Mouse (Mus musculus): ENCODE data around the gene Dock1. TPM values are rescaled to one million over a fixed set of nuclear protein-coding genes. Genes with fewer than 3 reads are reported as not detected.

The Dock1 gene
- polyA plus RNA-seq, 1 experiment, result not detected

DNA sequence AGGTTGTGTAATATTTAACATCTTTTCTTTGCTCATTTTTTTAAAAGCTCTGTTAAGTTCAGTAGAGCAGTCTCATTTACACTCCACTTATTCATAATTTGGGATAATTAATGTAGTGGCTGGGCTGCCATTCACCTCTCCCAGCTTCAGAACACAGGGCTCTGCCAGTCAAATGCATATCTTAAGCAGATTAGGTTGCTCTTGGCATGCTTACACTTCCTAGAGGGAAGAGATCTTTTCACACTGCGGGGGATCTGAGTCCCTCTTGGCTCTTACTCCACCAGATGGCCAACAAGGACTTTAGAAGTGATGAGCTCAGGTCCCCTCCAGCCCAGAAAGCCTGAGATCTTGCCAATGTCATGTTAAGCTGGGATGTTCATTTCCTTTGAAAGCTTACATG, 150.8 kb downstream of the Dock1 start:
- Histone ChIP-seq H3K4me3 (ENCODE audit: insufficient read depth, low read depth, low read length) (no peak overlapping the region), H3K27ac (ENCODE audit: insufficient read depth, low read depth, low read length) (no peak overlapping the region), H3K4me1 (ENCODE audit: control insufficient read depth, insufficient read depth, low read length) (no peaks in the 10 kb centered on the region)
- 47% methylated on average over 1 of the region's 1 CpGs for WGBS
- TF ChIP-seq CTCF (IDR thresholded peaks at IDR 0.05; ENCODE audit: insufficient read depth, low read depth, low read length) (no peak), POLR2A (IDR thresholded peaks at IDR 0.05; ENCODE audit: insufficient read depth, low read depth, low read length) (no peak)

DNA sequence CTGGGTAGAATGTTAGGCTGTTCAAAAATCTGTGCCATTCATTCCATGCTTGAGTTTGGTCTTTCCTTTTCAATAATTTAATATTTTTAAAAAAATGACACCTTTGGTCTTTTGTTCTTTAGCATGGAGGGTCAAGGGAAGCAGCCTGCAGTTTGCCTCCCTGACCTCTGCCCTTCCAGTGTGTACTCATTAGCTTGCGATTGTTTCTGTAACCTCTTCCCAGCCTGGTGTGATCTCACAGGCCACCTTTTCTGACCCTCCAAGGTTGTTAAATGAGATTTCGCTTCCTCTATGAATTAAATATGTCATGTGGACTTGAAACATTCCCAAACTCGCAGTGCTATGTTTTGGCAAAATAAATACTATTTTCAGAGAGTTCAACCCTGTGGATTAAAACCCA, 151.6 kb downstream of the Dock1 start:
- TF ChIP-seq CTCF (IDR thresholded peaks at IDR 0.05; ENCODE audit: insufficient read depth, low read depth, low read length) (no peak), POLR2A (IDR thresholded peaks at IDR 0.05; ENCODE audit: insufficient read depth, low read depth, low read length) (no peak)
- Histone ChIP-seq H3K4me1 (ENCODE audit: control insufficient read depth, insufficient read depth, low read length) (no peaks in the 10 kb centered on the region), H3K27ac (ENCODE audit: insufficient read depth, low read depth, low read length) (no peak overlapping the region), H3K4me3 (ENCODE audit: insufficient read depth, low read depth, low read length) (no peak overlapping the region)
- WGBS, result 94% methylated on average over 3 of the region's 3 CpGs

DNA sequence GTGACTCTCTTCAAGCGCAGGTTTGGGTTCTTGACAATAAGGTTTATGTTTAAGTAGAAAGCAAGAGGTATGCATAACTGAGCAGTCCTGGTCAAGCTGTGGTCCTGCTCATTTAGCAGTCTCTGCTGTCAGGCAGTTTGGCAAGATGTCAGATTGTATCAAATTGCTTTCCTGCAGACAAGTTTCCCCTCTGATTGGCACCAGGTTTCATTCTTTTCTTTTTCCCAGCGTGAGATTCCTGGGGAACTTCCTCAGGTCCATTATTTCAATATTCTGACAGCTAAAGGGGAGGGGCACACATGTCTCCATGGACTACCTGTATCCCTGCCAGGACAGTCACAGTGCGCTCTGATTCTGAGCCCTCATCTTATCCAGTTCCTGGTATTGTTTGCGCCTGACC, 153.4 kb downstream of the Dock1 start:
- H3K27ac ChIP-seq (ENCODE audit: insufficient read depth, low read depth, low read length), result no peak overlapping the region
- WGBS, result 79% methylated on average over 4 of the region's 4 CpGs
- no peak overlapping the region for H3K4me3 ChIP-seq (ENCODE audit: insufficient read depth, low read depth, low read length)
- no peaks in the 10 kb centered on the region for H3K4me1 ChIP-seq (ENCODE audit: control insufficient read depth, insufficient read depth, low read length)
- TF ChIP-seq CTCF (IDR thresholded peaks at IDR 0.05; ENCODE audit: insufficient read depth, low read depth, low read length), result no peak

DNA sequence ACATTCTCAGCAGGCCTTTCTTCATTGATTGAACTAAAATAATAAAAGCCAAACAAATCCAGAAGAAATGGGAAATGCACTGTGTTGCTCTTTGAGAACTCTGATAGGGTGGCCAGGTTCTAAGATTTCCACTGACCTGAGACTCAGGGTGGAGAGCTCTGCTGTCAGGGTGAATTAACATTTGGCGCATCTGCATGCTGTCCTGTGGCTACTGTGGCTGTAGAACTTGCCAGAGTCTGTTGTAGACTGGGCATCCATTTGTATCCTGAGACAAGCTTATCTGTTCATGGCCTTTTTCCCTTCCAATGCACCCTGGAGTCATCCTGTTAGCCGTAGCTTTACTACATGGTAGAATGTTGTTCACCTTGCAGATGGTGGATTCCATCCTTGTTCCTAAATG, 169.6 kb downstream of the Dock1 start:
- TF ChIP-seq POLR2A (IDR thresholded peaks at IDR 0.05; ENCODE audit: insufficient read depth, low read depth, low read length) (no peak), CTCF (IDR thresholded peaks at IDR 0.05; ENCODE audit: insufficient read depth, low read depth, low read length) (no peak)
- Histone ChIP-seq H3K4me3 (ENCODE audit: insufficient read depth, low read depth, low read length) (no peak overlapping the region), H3K27ac (ENCODE audit: insufficient read depth, low read depth, low read length) (no peak overlapping the region), H3K4me1 (ENCODE audit: control insufficient read depth, insufficient read depth, low read length) (no peaks in the 10 kb centered on the region)
- WGBS, result 97% methylated on average over 2 of the region's 2 CpGs

GRCm38 (mm10) chr7:134842751-134843150, 172.3 kb downstream of the Dock1 start:
- Histone ChIP-seq H3K4me1 (ENCODE audit: control insufficient read depth, insufficient read depth, low read length) (no peaks in the 10 kb centered on the region), H3K27ac (ENCODE audit: insufficient read depth, low read depth, low read length) (no peak overlapping the region), H3K4me3 (ENCODE audit: insufficient read depth, low read depth, low read length) (no peak overlapping the region)
- 86% methylated on average over 4 of the region's 4 CpGs for WGBS
- TF ChIP-seq CTCF (IDR thresholded peaks at IDR 0.05; ENCODE audit: insufficient read depth, low read depth, low read length) (no peak), POLR2A (IDR thresholded peaks at IDR 0.05; ENCODE audit: insufficient read depth, low read depth, low read length) (no peak)

DNA sequence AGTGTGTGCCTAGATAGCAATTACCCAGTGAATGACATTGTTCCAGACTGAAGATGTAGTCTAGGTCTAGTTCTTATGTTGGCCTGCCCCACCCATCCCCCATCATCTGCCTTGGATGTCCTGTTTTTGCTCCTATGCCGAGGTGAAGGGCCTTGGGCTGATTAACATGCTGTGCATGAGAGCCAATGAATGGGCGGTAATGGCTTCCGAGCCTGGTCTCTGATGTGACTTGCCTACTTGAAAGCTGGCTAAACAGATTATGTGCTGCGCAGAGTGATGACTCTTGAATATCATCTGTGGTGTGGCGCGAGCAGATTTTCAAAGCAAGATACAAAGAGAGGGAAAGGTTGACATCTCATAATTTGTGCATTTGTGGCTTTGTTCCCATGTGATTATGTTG, 191.5 kb downstream of the Dock1 start:
- no peak overlapping the region for H3K4me3 ChIP-seq (ENCODE audit: insufficient read depth, low read depth, low read length)
- 72% methylated on average over 6 of the region's 6 CpGs for whole genome bisulfite sequencing
- no peak for TF ChIP-seq CTCF (IDR thresholded peaks at IDR 0.05; ENCODE audit: insufficient read depth, low read depth, low read length)
- TF ChIP-seq POLR2A (IDR thresholded peaks at IDR 0.05; ENCODE audit: insufficient read depth, low read depth, low read length), result no peak
- H3K27ac ChIP-seq (ENCODE audit: insufficient read depth, low read depth, low read length), result no peak overlapping the region
- peaks cover 5% of the 10 kb centered on the region; the same call in 1 of the 2 replicates for H3K4me1 ChIP-seq (ENCODE audit: control insufficient read depth, insufficient read depth, low read length)

GRCm38 (mm10) chr7:134864175-134864574, 193.7 kb downstream of the Dock1 start:
- Histone ChIP-seq H3K27ac (ENCODE audit: insufficient read depth, low read depth, low read length) (no peak overlapping the region), H3K4me3 (ENCODE audit: insufficient read depth, low read depth, low read length) (no peak overlapping the region), H3K4me1 (ENCODE audit: control insufficient read depth, insufficient read depth, low read length) (peaks cover 5% of the 10 kb centered on the region; the same call in 1 of the 2 replicates)
- no peak for TF ChIP-seq CTCF (IDR thresholded peaks at IDR 0.05; ENCODE audit: insufficient read depth, low read depth, low read length)
- no peak for TF ChIP-seq POLR2A (IDR thresholded peaks at IDR 0.05; ENCODE audit: insufficient read depth, low read depth, low read length)
- WGBS, result 58% methylated on average over 2 of the region's 2 CpGs

DNA sequence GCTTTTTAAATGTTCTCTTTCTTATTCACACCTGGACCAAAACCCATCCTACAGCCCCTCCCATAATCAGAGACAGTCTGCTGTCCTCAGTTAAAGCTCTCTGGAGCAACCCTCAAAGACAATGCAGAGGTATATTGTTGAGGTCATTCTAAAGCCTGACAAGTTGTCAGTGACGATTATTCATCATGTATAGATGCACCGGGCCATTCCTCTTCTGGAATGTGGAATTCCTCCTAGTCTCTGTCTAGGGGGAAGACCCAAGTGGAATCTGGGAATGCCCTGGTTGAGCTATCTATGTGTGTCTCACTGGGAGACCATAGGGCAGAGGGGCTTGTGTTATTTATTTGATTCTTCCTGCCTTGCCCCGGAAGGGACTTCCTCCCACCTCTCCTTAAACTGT, 202.1 kb downstream of the Dock1 start:
- H3K27ac ChIP-seq (ENCODE audit: insufficient read depth, low read depth, low read length), result no peak overlapping the region
- TF ChIP-seq POLR2A (IDR thresholded peaks at IDR 0.05; ENCODE audit: insufficient read depth, low read depth, low read length) (no peak), CTCF (IDR thresholded peaks at IDR 0.05; ENCODE audit: insufficient read depth, low read depth, low read length) (no peak)
- 88% methylated on average over 3 of the region's 3 CpGs for WGBS
- no peak overlapping the region for H3K4me3 ChIP-seq (ENCODE audit: insufficient read depth, low read depth, low read length)
- H3K4me1 ChIP-seq (ENCODE audit: control insufficient read depth, insufficient read depth, low read length), result no peaks in the 10 kb centered on the region

GRCm38 (mm10) chr7:134872981-134873380, 202.5 kb downstream of the Dock1 start:
- no peaks in the 10 kb centered on the region for H3K4me1 ChIP-seq (ENCODE audit: control insufficient read depth, insufficient read depth, low read length)
- TF ChIP-seq POLR2A (IDR thresholded peaks at IDR 0.05; ENCODE audit: insufficient read depth, low read depth, low read length), result no peak
- TF ChIP-seq CTCF (IDR thresholded peaks at IDR 0.05; ENCODE audit: insufficient read depth, low read depth, low read length), result no peak
- H3K27ac ChIP-seq (ENCODE audit: insufficient read depth, low read depth, low read length), result no peak overlapping the region
- H3K4me3 ChIP-seq (ENCODE audit: insufficient read depth, low read depth, low read length), result no peak overlapping the region
- WGBS, result 95% methylated on average over 7 of the region's 7 CpGs

GRCm38 (mm10) chr7:134878985-134879384, 208.5 kb downstream of the Dock1 start:
- Histone ChIP-seq H3K27ac (ENCODE audit: insufficient read depth, low read depth, low read length) (no peak overlapping the region), H3K4me1 (ENCODE audit: control insufficient read depth, insufficient read depth, low read length) (no peaks in the 10 kb centered on the region), H3K4me3 (ENCODE audit: insufficient read depth, low read depth, low read length) (no peak overlapping the region)
- no peak for TF ChIP-seq CTCF (IDR thresholded peaks at IDR 0.05; ENCODE audit: insufficient read depth, low read depth, low read length)
- TF ChIP-seq POLR2A (IDR thresholded peaks at IDR 0.05; ENCODE audit: insufficient read depth, low read depth, low read length), result no peak
- 69% methylated on average over 6 of the region's 6 CpGs for WGBS
